Mouse (Mus musculus): ENCODE results near the gene Cnksr1.

Gene Cnksr1

GRCm38 (mm10) chr4:134203340-134203896 is 34.8 kb downstream of the Cnksr1 start:
- DNase-seq (ENCODE audit: low read depth, low spot score) = no peak

- no peak for DNase-seq (ENCODE audit: low read depth, low spot score)
These were observed 35.3 kb downstream of the Cnksr1 start, which contains the start of gene Gm7534 for GRCm38 (mm10) chr4:134202904-134203303. TSS of gene Gm7534 (minus strand) at chr4:134203004.

GRCm38 (mm10) chr4:134199371-134199770 is 38.8 kb downstream of the Cnksr1 start:
- DNase-seq (ENCODE audit: low read depth, low spot score) = no peak

GRCm38 (mm10) chr4:134186268-134186667 is 51.9 kb downstream of the Cnksr1 start:
- no peak for DNase-seq (ENCODE audit: low read depth, low spot score)

GRCm38 (mm10) chr4:134185569-134185968 is 52.6 kb downstream of the Cnksr1 start:
- DNase-seq (ENCODE audit: low read depth, low spot score) = no peak

- DNase-seq (ENCODE audit: low read depth, low spot score) = no peak
These were observed 54.5 kb downstream of the Cnksr1 start for GRCm38 (mm10) chr4:134183711-134184110.

GRCm38 (mm10) chr4:134181825-134182224 is 56.4 kb downstream of the Cnksr1 start:
- no peak for DNase-seq (ENCODE audit: low read depth, low spot score)

GRCm38 (mm10) chr4:134181112-134181511 is 57.1 kb downstream of the Cnksr1 start:
- DNase-seq (ENCODE audit: low read depth, low spot score) = no peak
